Mouse (Mus musculus): ENCODE results near the gene Abraxas2.

GRCm38 (mm10) chr7:132866316-132866715 is 7.3 kb downstream of the Abraxas2 start:
- TF ChIP-seq POLR2A (IDR thresholded peaks at IDR 0.05; ENCODE audit: low read depth, low read length) (no peak), CTCF (IDR thresholded peaks at IDR 0.05; ENCODE audit: extremely low read depth, insufficient read depth, insufficient read length, insufficient replicate concordance) (no peak)

Data from spleen, adult 2 months (tissue).